Mouse (Mus musculus) liver, embryonic 14.5 days (tissue): ENCODE measurements around the gene Msh5.

Source experiments
- CTCF ChIP-seq: IDR thresholded peaks from 2 replicates; pipeline ENCODE4 v1.5.1; 2016; ENCODE audit warnings: antibody characterized with exemption, low read depth, control low read depth
- EP300 ChIP-seq: IDR thresholded peaks from 2 replicates; pipeline ENCODE4 v1.6.1; 2016; ENCODE audit warnings: antibody characterized with exemption, low read depth

DNA sequence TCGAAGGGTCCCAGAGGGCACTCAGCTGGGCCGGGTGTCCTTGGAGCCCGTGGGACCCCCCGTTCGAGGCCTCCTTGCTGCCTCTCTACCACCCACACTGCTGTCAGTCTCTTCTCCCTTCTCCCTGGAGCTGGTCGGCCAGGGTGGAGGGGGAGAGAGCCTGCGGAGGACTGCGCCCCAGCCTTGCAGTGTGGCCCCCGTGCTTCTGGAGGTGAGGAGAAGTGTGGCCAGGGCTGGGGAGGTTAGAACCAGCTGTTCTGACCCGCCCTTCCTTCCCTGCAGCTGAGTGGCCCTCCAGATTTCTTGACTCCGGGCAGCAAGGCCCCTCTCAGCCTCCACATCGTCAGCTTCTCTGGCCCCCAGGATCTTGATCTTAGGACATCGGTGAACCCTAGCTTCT is 22.3 kb downstream of the Msh5 start:
- TF ChIP-seq CTCF (no peak), EP300 (no peak)
